Mouse (Mus musculus) gastrocnemius, adult 18-20 months (tissue): ENCODE data around the gene Tcf19. TPM values are rescaled to one million over a fixed set of nuclear protein-coding genes. Genes with fewer than 3 reads are reported as not detected.

Experiments
- DNase-seq: peaks from one replicate; pipeline ENCODE4 v3.0.0; 2021; ENCODE audit warnings: low spot score
- long read RNA-seq, 2 experiments: library from polyadenylated mRNA; stranded (forward); transcript quantifications; one replicate each; pipeline ENCODE4 v2.0.0; 2021
- total RNA-seq, 2 experiments: library from RNA; stranded (reverse); gene quantifications; 2 replicates each; pipeline ENCODE4 v1.2.3; 2021

Gene Tcf19
- total RNA-seq, result under 1 TPM; 0.66 TPM
- long read RNA-seq, experiment 1, result 0 reads
- long read RNA-seq, experiment 2, result 0 reads

GRCm38 (mm10) chr17:35516652-35517500, at the start of gene Tcf19, which contains the start of gene Cchcr1:
Gene Tcf19 (minus strand): TSS chr17:35516824.
Gene Cchcr1 (plus strand): TSS chr17:35517100.
- peak; percentile 95 for DNase-seq

GRCm38 (mm10) chr17:35558216-35558615, 41.6 kb upstream of the Tcf19 start:
- no peak for DNase-seq

- DNase-seq, result no peak
These were observed 40.7 kb upstream of the Tcf19 start for GRCm38 (mm10) chr17:35557351-35557750.

- DNase-seq, result no peak
These were observed 40.2 kb upstream of the Tcf19 start for GRCm38 (mm10) chr17:35556812-35557211.

- DNase-seq, result no peak
These were observed 39.7 kb upstream of the Tcf19 start for GRCm38 (mm10) chr17:35556186-35556765.

- DNase-seq, result no peak
These were observed 38.3 kb upstream of the Tcf19 start for GRCm38 (mm10) chr17:35554761-35555397.

- no peak for DNase-seq
These were observed 37.7 kb upstream of the Tcf19 start for GRCm38 (mm10) chr17:35554321-35554720.

- DNase-seq, result no peak
These were observed 35.3 kb upstream of the Tcf19 start, which contains the start of gene Cdsn for GRCm38 (mm10) chr17:35551881-35552414. Gene Cdsn (plus strand): TSS chr17:35552128.

- DNase-seq, result no peak
These were observed 34.2 kb upstream of the Tcf19 start for GRCm38 (mm10) chr17:35550871-35551270.

- DNase-seq, result no peak
These were observed 33.5 kb upstream of the Tcf19 start for GRCm38 (mm10) chr17:35550143-35550494.

GRCm38 (mm10) chr17:35549437-35550142, 33.0 kb upstream of the Tcf19 start:
- DNase-seq, result peak; percentile 58

GRCm38 (mm10) chr17:35548636-35549035, 32.0 kb upstream of the Tcf19 start:
- no peak for DNase-seq

- no peak for DNase-seq
These were observed 30.8 kb upstream of the Tcf19 start for GRCm38 (mm10) chr17:35547465-35547864.

- peak; percentile 31 for DNase-seq
These were observed 28.1 kb upstream of the Tcf19 start for GRCm38 (mm10) chr17:35544680-35545079.

- DNase-seq, result no peak
These were observed 27.4 kb upstream of the Tcf19 start for GRCm38 (mm10) chr17:35544001-35544400.

GRCm38 (mm10) chr17:35543412-35543861, 26.8 kb upstream of the Tcf19 start:
- DNase-seq, result no peak

- no peak for DNase-seq
These were observed 26.3 kb upstream of the Tcf19 start for GRCm38 (mm10) chr17:35542761-35543411.

GRCm38 (mm10) chr17:35539540-35539939, 22.9 kb upstream of the Tcf19 start:
- DNase-seq, result no peak

- no peak for DNase-seq
These were observed 21.9 kb upstream of the Tcf19 start for GRCm38 (mm10) chr17:35538476-35538875.

- no peak for DNase-seq
These were observed 20.8 kb upstream of the Tcf19 start for GRCm38 (mm10) chr17:35537421-35537820.

GRCm38 (mm10) chr17:35534343-35534742, 17.7 kb upstream of the Tcf19 start:
- DNase-seq, result peak; percentile 71
